Mouse (Mus musculus): ENCODE results near the gene Golph3. TPM values are rescaled to one million over a fixed set of nuclear protein-coding genes. Genes with fewer than 3 reads are reported as not detected.

Gene Golph3
- polyA plus RNA-seq, 1 experiment from 2014 or later, result 111 TPM

DNA sequence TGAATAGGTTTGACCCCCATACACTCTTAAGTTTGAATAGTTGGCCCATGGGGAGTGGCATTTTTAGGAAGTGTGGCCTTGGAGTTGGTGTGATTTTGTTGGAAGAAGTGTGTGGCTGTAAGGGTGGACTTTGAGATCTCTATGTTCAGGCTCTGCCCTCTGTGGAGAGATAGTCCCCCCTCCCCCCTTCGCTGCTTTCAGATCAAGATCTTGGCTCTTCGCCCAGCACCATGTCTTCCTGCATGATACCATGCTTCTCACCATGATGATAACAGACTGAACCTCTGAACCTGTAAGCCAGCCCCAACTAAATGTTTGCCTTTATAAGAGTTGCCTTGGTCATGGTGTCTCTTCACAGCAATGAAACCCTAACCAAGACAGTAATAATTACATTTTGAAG lies 29.5 kb upstream of the Golph3 start:
- H3K36me3 ChIP-seq (ENCODE audit: control insufficient read depth, insufficient read depth, low read length), result no peaks in the 10 kb centered on the region
- no peak overlapping the region for H3K27ac ChIP-seq (replicated peaks; ENCODE audit: low read depth, low read length)
- no peaks in the 10 kb centered on the region for H3K27me3 ChIP-seq (ENCODE audit: control insufficient read depth, insufficient read depth, low read length)
- H3K4me1 ChIP-seq (ENCODE audit: control insufficient read depth, insufficient read depth, low read length), result no peaks in the 10 kb centered on the region
- no peak overlapping the region for H3K9ac ChIP-seq (ENCODE audit: low read length)
- H3K4me2 ChIP-seq (ENCODE audit: low read depth, severe bottlenecking), result no peak overlapping the region
- no peaks in the 10 kb centered on the region for H3K9me3 ChIP-seq (ENCODE audit: control insufficient read depth, low read length)
- ATAC-seq (ENCODE audit: insufficient number of reproducible peaks, low FRiP score, low TSS enrichment, low read depth) (no peak), DNase-seq (ENCODE audit: low spot score) (no peak)
- no peak overlapping the region for H3K4me3 ChIP-seq (ENCODE audit: low read depth, low read length)
- WGBS, result 91% methylated on average over 2 of the region's 2 CpGs

DNA sequence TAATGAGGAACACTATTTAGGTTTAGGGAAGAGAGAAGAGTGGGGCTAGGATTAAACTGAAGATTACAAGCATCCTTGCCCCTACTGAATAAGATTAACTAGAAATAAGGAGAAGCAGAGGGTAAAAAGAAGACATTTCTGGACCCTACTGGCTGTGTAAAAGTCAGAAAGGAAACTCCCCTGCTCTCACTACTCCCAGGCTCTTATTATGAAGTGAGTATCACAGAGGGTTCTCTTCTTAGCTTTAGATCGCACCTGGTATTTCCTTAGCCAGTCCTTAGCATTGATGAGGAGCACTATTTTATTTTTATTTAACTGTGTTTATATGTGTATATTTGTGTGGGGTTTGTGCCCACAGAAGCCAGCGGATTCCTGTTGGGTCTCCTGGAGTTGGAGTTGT lies 25.0 kb upstream of the Golph3 start:
- no peak for DNase-seq (ENCODE audit: low spot score)
- no peak for ATAC-seq (ENCODE audit: insufficient number of reproducible peaks, low FRiP score, low TSS enrichment, low read depth)
- WGBS, result 58% methylated on average over 2 of the region's 2 CpGs

DNA sequence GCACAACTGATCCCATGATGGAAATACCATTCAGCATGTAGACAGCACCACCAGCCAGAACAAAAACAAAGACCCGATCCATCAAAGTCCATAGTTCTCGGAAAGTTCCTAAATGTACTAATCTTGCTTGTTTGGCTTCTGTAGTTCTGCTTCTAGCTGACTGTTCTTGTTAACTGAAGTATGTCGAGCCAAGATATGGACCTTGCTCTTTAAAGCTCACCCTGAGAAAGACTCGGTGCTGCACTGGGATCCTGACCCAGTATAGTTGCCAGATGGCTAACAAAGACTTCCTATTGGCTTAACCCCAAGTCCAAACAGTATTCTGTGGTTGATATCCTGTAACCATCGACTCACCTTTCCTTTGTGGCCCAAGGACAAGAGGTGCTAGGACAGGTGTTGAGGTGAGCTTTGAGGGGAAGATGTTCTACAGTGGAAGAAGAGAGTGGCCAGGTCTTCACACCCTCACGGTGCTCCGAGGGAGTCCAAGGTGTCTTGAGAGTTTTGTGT lies 23.0 kb upstream of the Golph3 start:
- Histone ChIP-seq H3K4me3 (ENCODE audit: low read depth, low read length) (no peak overlapping the region), H3K36me3 (ENCODE audit: control insufficient read depth, insufficient read depth, low read length) (no peaks in the 10 kb centered on the region), H3K27ac (replicated peaks; ENCODE audit: low read depth, low read length) (no peak overlapping the region), H3K4me1 (ENCODE audit: control insufficient read depth, insufficient read depth, low read length) (no peaks in the 10 kb centered on the region), H3K27me3 (ENCODE audit: control insufficient read depth, insufficient read depth, low read length) (no peaks in the 10 kb centered on the region), H3K9me3 (ENCODE audit: control insufficient read depth, low read length) (no peaks in the 10 kb centered on the region), H3K9ac (ENCODE audit: low read length) (no peak overlapping the region), H3K4me2 (ENCODE audit: low read depth, severe bottlenecking) (no peak overlapping the region)
- no peak for ATAC-seq (ENCODE audit: insufficient number of reproducible peaks, low FRiP score, low TSS enrichment, low read depth)
- no peak for DNase-seq (ENCODE audit: low spot score)
- WGBS, result 90% methylated on average over 7 of the region's 7 CpGs

More for the DNA sequence above, 25.0 kb upstream of the Golph3 start:
- H3K4me1 ChIP-seq (ENCODE audit: control insufficient read depth, insufficient read depth, low read length), result no peaks in the 10 kb centered on the region
- H3K27me3 ChIP-seq (ENCODE audit: control insufficient read depth, insufficient read depth, low read length), result no peaks in the 10 kb centered on the region
- no peak overlapping the region for H3K4me2 ChIP-seq (ENCODE audit: low read depth, severe bottlenecking)
- H3K9me3 ChIP-seq (ENCODE audit: control insufficient read depth, low read length), result no peaks in the 10 kb centered on the region
- H3K36me3 ChIP-seq (ENCODE audit: control insufficient read depth, insufficient read depth, low read length), result no peaks in the 10 kb centered on the region
- no peak overlapping the region for H3K9ac ChIP-seq (ENCODE audit: low read length)
- no peak overlapping the region for H3K27ac ChIP-seq (replicated peaks; ENCODE audit: low read depth, low read length)
- no peak overlapping the region for H3K4me3 ChIP-seq (ENCODE audit: low read depth, low read length)

DNA sequence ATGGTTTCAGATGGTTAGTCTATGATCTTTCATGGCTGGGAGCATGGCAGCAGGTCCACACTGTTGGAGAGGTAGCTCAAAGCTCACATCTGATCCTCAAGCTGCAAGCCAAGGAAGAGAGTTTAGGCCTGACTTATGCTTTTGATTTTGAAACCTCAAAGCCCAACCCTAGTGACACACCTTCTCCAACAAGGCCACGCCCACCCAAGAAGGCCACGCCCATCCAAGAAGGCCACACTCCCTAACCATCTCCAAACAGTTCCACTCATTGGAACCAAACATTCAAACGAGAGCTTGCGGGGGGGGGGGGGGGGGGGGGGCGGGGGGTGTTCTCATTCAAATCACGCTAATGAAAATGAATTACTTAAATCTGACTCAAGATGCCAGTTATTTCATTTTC lies 19.5 kb upstream of the Golph3 start:
- no peaks in the 10 kb centered on the region for H3K9me3 ChIP-seq (ENCODE audit: control insufficient read depth, low read length)
- no peaks in the 10 kb centered on the region for H3K36me3 ChIP-seq (ENCODE audit: control insufficient read depth, insufficient read depth, low read length)
- H3K4me3 ChIP-seq (ENCODE audit: low read depth, low read length), result no peak overlapping the region
- WGBS, result 77% methylated on average over 4 of the region's 6 CpGs
- H3K4me2 ChIP-seq (ENCODE audit: low read depth, severe bottlenecking), result no peak overlapping the region
- ATAC-seq (ENCODE audit: insufficient number of reproducible peaks, low FRiP score, low TSS enrichment, low read depth) (no peak), DNase-seq (ENCODE audit: low spot score) (no peak)
- H3K27ac ChIP-seq (replicated peaks; ENCODE audit: low read depth, low read length), result no peak overlapping the region
- H3K9ac ChIP-seq (ENCODE audit: low read length), result no peak overlapping the region
- no peaks in the 10 kb centered on the region for H3K27me3 ChIP-seq (ENCODE audit: control insufficient read depth, insufficient read depth, low read length)
- no peaks in the 10 kb centered on the region for H3K4me1 ChIP-seq (ENCODE audit: control insufficient read depth, insufficient read depth, low read length)

DNA sequence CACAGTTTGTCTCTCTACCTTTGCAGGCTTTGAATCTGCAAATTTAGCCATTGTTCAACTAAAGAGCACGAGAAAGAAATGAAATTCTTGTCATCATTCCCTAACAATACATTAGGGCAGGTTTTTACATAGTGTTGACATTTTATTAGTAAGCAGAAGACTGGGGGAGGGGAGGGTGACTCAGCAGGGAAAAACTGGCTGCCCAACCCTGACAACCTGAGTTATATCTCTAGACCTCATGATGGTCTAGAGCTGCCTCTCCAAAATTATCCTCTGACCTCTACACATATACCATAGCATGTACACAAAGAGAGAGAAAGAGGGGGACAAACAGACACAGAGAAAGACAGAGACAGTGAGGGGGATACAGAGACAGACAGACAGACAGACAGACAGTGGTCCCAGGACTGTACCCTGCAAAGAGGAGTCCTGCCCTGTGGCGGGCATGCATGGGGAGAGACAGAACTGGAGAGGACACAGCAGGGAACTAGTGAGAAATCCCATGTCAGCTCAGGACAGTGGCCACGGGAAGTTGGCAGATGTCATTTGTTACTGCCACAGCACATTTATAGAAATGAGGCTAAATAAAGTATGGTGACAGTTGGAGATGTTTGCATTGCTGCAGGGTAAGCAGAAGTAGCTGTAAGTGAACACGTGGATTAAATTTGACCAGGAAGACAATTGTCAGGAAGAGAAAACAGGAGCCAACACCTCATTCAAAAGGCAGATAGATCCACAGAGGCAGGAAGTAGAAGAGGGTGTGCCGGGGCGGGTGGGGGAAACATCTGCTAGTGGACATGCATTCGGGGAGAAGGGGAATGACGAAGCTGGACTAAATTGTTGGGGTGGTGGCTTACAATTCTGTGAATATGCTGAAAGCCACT lies 14.8 kb upstream of the Golph3 start:
- H3K27me3 ChIP-seq (ENCODE audit: control insufficient read depth, insufficient read depth, low read length), result no peaks in the 10 kb centered on the region
- WGBS, result 58% methylated on average over 8 of the region's 8 CpGs
- no peaks in the 10 kb centered on the region for H3K4me1 ChIP-seq (ENCODE audit: control insufficient read depth, insufficient read depth, low read length)
- H3K36me3 ChIP-seq (ENCODE audit: control insufficient read depth, insufficient read depth, low read length), result no peaks in the 10 kb centered on the region
- DNase-seq (ENCODE audit: low spot score) (no peak), ATAC-seq (ENCODE audit: insufficient number of reproducible peaks, low FRiP score, low TSS enrichment, low read depth) (no peak)
- no peak overlapping the region for H3K9ac ChIP-seq (ENCODE audit: low read length)
- H3K9me3 ChIP-seq (ENCODE audit: control insufficient read depth, low read length), result no peaks in the 10 kb centered on the region
- no peak overlapping the region for H3K27ac ChIP-seq (replicated peaks; ENCODE audit: low read depth, low read length)
- H3K4me3 ChIP-seq (ENCODE audit: low read depth, low read length), result no peak overlapping the region
- H3K4me2 ChIP-seq (ENCODE audit: low read depth, severe bottlenecking), result no peak overlapping the region

DNA sequence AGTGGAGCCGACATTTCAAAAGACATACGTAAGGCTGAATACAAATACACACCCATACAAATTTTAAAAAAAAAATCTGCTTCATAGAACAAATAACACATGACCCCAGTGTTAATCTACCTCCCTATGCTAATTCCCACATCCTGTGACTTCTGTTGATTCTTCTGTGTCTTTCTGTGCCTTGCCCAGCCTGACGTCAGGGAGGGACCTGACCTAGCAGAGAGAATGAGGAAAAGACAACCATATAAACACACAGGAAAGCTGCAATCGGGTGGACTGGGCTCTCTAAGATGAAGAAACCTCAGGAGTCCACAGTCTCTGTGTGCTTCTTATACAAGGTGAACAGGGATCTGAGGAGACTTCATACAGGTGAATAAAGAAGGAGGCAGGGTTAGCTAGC lies 14.1 kb upstream of the Golph3 start:
- DNase-seq (ENCODE audit: low spot score), result no peak
- H3K4me2 ChIP-seq (ENCODE audit: low read depth, severe bottlenecking), result no peak overlapping the region
- H3K27ac ChIP-seq (replicated peaks; ENCODE audit: low read depth, low read length), result no peak overlapping the region
- ATAC-seq (ENCODE audit: insufficient number of reproducible peaks, low FRiP score, low TSS enrichment, low read depth), result no peak
- H3K9me3 ChIP-seq (ENCODE audit: control insufficient read depth, low read length), result no peaks in the 10 kb centered on the region
- no peak overlapping the region for H3K4me3 ChIP-seq (ENCODE audit: low read depth, low read length)
- no peaks in the 10 kb centered on the region for H3K36me3 ChIP-seq (ENCODE audit: control insufficient read depth, insufficient read depth, low read length)
- H3K27me3 ChIP-seq (ENCODE audit: control insufficient read depth, insufficient read depth, low read length), result no peaks in the 10 kb centered on the region
- no peaks in the 10 kb centered on the region for H3K4me1 ChIP-seq (ENCODE audit: control insufficient read depth, insufficient read depth, low read length)
- 88% methylated on average over 4 of the region's 4 CpGs for WGBS
- no peak overlapping the region for H3K9ac ChIP-seq (ENCODE audit: low read length)

DNA sequence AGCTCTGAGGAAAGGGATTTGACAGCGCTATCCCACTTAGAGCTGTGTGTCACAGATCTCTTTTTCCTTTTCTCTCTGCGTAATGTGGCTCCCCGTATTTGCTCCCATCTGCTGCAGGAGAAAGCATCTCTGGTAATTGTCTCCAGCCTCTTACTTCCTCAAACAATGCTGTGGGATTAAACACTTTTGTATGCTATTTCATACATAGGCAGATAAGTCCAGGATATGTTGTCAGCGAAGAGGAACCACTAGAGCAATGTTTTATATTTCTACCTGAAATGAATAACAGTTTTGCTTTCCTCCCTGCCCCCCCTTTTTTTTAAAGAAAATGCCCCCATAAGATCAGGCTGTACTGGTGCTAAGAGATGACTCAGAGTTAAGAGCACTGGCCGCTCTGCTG lies 12.7 kb upstream of the Golph3 start:
- H3K9me3 ChIP-seq (ENCODE audit: control insufficient read depth, low read length), result no peaks in the 10 kb centered on the region
- H3K36me3 ChIP-seq (ENCODE audit: control insufficient read depth, insufficient read depth, low read length), result no peaks in the 10 kb centered on the region
- no peak overlapping the region for H3K4me3 ChIP-seq (ENCODE audit: low read depth, low read length)
- ATAC-seq (ENCODE audit: insufficient number of reproducible peaks, low FRiP score, low TSS enrichment, low read depth) (no peak), DNase-seq (ENCODE audit: low spot score) (no peak)
- WGBS, result 90% methylated on average over 5 of the region's 5 CpGs
- no peak overlapping the region for H3K9ac ChIP-seq (ENCODE audit: low read length)
- H3K27ac ChIP-seq (replicated peaks; ENCODE audit: low read depth, low read length), result no peak overlapping the region
- H3K27me3 ChIP-seq (ENCODE audit: control insufficient read depth, insufficient read depth, low read length), result no peaks in the 10 kb centered on the region
- H3K4me2 ChIP-seq (ENCODE audit: low read depth, severe bottlenecking), result no peak overlapping the region
- H3K4me1 ChIP-seq (ENCODE audit: control insufficient read depth, insufficient read depth, low read length), result no peaks in the 10 kb centered on the region

DNA sequence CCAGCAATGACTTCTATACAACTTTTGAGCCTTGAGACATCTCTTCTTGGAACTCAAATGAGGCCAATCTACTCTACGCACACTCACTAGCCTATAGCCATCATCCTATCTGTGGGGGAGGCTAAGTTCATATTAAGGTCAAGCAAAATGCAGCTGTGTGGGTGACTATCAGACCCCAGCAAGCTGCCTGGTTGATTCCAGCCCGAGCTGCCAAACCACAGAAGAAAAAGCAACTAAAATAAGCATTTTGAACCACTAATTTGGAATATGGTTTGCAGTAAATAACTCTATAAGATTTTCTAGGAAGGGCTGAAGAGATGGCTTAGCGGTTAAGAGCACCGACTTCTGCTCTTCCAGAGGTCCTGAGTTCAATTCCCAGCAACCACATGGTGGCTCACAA lies 10.6 kb upstream of the Golph3 start:
- no peak for ATAC-seq (ENCODE audit: insufficient number of reproducible peaks, low FRiP score, low TSS enrichment, low read depth)

More for the DNA sequence above, 10.6 kb upstream of the Golph3 start:
- no peak overlapping the region for H3K4me2 ChIP-seq (ENCODE audit: low read depth, severe bottlenecking)
- no peaks in the 10 kb centered on the region for H3K4me1 ChIP-seq (ENCODE audit: control insufficient read depth, insufficient read depth, low read length)
- no peaks in the 10 kb centered on the region for H3K36me3 ChIP-seq (ENCODE audit: control insufficient read depth, insufficient read depth, low read length)
- WGBS, result 91% methylated on average over 4 of the region's 4 CpGs
- H3K27me3 ChIP-seq (ENCODE audit: control insufficient read depth, insufficient read depth, low read length), result no peaks in the 10 kb centered on the region
- no peaks in the 10 kb centered on the region for H3K9me3 ChIP-seq (ENCODE audit: control insufficient read depth, low read length)
- no peak overlapping the region for H3K9ac ChIP-seq (ENCODE audit: low read length)
- no peak for DNase-seq (ENCODE audit: low spot score)
- H3K27ac ChIP-seq (replicated peaks; ENCODE audit: low read depth, low read length), result no peak overlapping the region
- H3K4me3 ChIP-seq (ENCODE audit: low read depth, low read length), result no peak overlapping the region
